Mouse (Mus musculus) myocyte (in vitro differentiated cells): ENCODE data around the gene Snx1. TPM values are rescaled to one million over a fixed set of nuclear protein-coding genes. Genes with fewer than 3 reads are reported as not detected.

ENCODE experiments used
- H3K27me3 ChIP-seq: one replicate; pipeline ENCODE4 v1.6.1; 2011; ENCODE audit not compliant: control insufficient read depth, insufficient read depth, insufficient read length
- H3K36me3 ChIP-seq: one replicate; pipeline ENCODE4 v1.6.1; 2011; ENCODE audit not compliant: control insufficient read depth, insufficient read depth
- H3K4me2 ChIP-seq: one replicate; pipeline ENCODE4 v1.6.1; 2011; ENCODE audit warnings: low read depth, control low read depth
- H3K4me3 ChIP-seq: one replicate; pipeline ENCODE4 v1.5.1; 2011; ENCODE audit warnings: mild to moderate bottlenecking, control low read depth, moderate library complexity
- H3K79me2 ChIP-seq: one replicate; pipeline ENCODE4 v1.6.1; 2011; ENCODE audit not compliant: control insufficient read depth, insufficient read depth
- H3ac ChIP-seq: one replicate; pipeline ENCODE4 v1.6.1; 2011; ENCODE audit not compliant: control insufficient read depth, insufficient read length
- CEBPB ChIP-seq: IDR thresholded peaks from 2 replicates; pipeline ENCODE4 v1.6.1; 2011; ENCODE audit warnings: mild to moderate bottlenecking, moderate library complexity; ENCODE audit not compliant: poor library complexity, insufficient read depth, severe bottlenecking
- E2F4 ChIP-seq: IDR thresholded peaks from one replicate; pipeline ENCODE4 v1.6.1; 2011; ENCODE audit warnings: mild to moderate bottlenecking, control low read depth, moderate library complexity; ENCODE audit not compliant: insufficient read depth
- MAX ChIP-seq: IDR thresholded peaks from one replicate; pipeline ENCODE4 v1.6.1; 2011; ENCODE audit warnings: low read depth, mild to moderate bottlenecking, control low read depth
- MYOD1 ChIP-seq, 3 experiments: IDR thresholded peaks; one replicate each; pipeline ENCODE4 v1.6.1; 2011; ENCODE audit warnings: control low read depth in 2 of 3, low read depth in 2 of 3, mild to moderate bottlenecking in 2 of 3, moderate library complexity in 1 of 3; ENCODE audit not compliant: insufficient read length in 2 of 3, control insufficient read depth in 1 of 3
- MYOG ChIP-seq, 3 experiments: IDR thresholded peaks; one replicate each; pipeline ENCODE4 v1.6.1; 2011; ENCODE audit warnings: control low read depth in 2 of 3, low read depth in 2 of 3, mild to moderate bottlenecking in 2 of 3; ENCODE audit not compliant: insufficient read length in 2 of 3, control insufficient read depth in 1 of 3, insufficient read depth in 1 of 3
- POLR2A ChIP-seq: IDR thresholded peaks from one replicate; pipeline ENCODE4 v1.6.1; 2011; ENCODE audit warnings: low read depth, mild to moderate bottlenecking, control low read depth, moderate library complexity; ENCODE audit not compliant: insufficient read length
- POLR2AphosphoS2 ChIP-seq: IDR thresholded peaks from one replicate; pipeline ENCODE4 v1.6.1; 2011; ENCODE audit warnings: low read depth, control low read depth; ENCODE audit not compliant: insufficient read length
- REST ChIP-seq: IDR thresholded peaks from one replicate; pipeline ENCODE4 v1.6.1; 2011; ENCODE audit warnings: mild to moderate bottlenecking, control low read depth, moderate library complexity; ENCODE audit not compliant: insufficient read depth, insufficient read length
- SRF ChIP-seq: IDR thresholded peaks from one replicate; pipeline ENCODE4 v1.6.1; 2011; ENCODE audit warnings: low read depth; ENCODE audit not compliant: control insufficient read depth, insufficient read length
- TCF12 ChIP-seq: IDR thresholded peaks from one replicate; pipeline ENCODE4 v1.6.1; 2011; ENCODE audit warnings: mild to moderate bottlenecking, control low read depth; ENCODE audit not compliant: poor library complexity, insufficient read depth, severe bottlenecking
- TCF3 ChIP-seq: IDR thresholded peaks from one replicate; pipeline ENCODE4 v1.6.1; 2011; ENCODE audit warnings: low read depth, control low read depth; ENCODE audit not compliant: insufficient read length
- USF1 ChIP-seq: IDR thresholded peaks from one replicate; pipeline ENCODE4 v1.6.1; 2011; ENCODE audit warnings: low read depth, mild to moderate bottlenecking, control low read depth, moderate library complexity
- polyA plus RNA-seq: library from polyadenylated mRNA; unstranded; fragments of >200 nt; fragmentation: generic; extraction: Trizol; gene quantifications from one replicate; pipeline ENCODE4 v1.2.1, GENCODE M21; 2012; ENCODE audit warnings: missing spikeins

Snx1 gene
- polyA plus RNA-seq, 1 experiment = 82.9 TPM

DNA sequence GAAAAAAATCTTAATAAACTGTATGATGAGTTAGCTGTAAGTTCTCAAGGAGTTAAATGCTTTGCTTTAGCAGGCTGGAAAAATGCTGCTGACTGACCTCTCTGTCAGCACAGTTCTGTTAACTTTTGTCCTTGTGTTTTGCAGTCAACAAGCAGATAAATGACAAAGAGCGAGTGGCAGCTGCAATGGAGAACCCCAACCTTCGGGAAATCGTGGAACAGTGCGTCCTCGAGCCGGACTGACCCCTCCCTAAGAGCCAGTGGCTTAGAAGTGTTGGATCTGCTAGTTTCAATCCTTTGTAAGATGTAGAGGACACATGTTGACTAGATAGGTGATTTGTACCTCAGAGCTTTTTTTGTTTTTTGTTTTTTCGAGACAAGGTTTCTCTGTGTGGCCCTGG lies 11.8 kb upstream of the Snx1 start:
- Histone ChIP-seq H3K4me3 (no peak overlapping the region), H3K4me2 (no peak overlapping the region), H3K27me3 (no peaks in the 10 kb centered on the region), H3K79me2 (no peaks in the 10 kb centered on the region), H3K36me3 (peaks cover 32% of the 10 kb centered on the region), H3ac (no peak overlapping the region)
- TF ChIP-seq POLR2A = no peak
- TF ChIP-seq E2F4 = no peak
- TF ChIP-seq USF1 = no peak
- TF ChIP-seq MAX = no peak
- TF ChIP-seq CEBPB = no peak
- TF ChIP-seq TCF12 = no peak
- TF ChIP-seq SRF = no peak
- no peak for TF ChIP-seq POLR2AphosphoS2
- TF ChIP-seq MYOD1 (IDR thresholded peaks at IDR 0.05; ENCODE audit: control insufficient read depth in 1 of 3, insufficient read length in 2 of 3, low read depth in 2 of 3) = no peak
- no peak for TF ChIP-seq MYOG (IDR thresholded peaks at IDR 0.05; ENCODE audit: control insufficient read depth in 1 of 3, insufficient read depth in 1 of 3, insufficient read length in 2 of 3, low read depth in 2 of 3)
- no peak for TF ChIP-seq TCF3
- TF ChIP-seq REST = no peak

DNA sequence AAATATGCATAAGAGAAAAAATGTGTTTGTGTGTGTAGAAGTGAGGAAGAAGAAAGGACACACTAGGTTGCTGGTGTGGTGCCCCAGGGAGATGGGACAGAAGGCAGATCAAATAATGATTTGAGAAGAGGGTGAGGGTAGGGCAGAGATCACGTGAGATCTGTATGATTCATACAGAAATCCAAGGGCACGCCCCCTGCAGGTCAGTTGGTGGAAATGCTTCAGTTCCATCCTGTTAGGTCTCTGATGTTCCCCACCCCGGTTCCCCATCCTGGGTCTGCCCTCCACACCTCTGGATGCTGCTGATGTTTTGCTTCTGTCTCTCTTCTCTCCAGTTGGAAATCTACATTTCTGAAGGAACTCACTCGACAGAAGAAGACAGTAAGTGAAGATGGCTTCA lies 9.6 kb upstream of the Snx1 start:
- Histone ChIP-seq H3K79me2 (no peaks in the 10 kb centered on the region), H3K4me3 (no peak overlapping the region), H3ac (no peak overlapping the region), H3K27me3 (no peaks in the 10 kb centered on the region), H3K36me3 (peaks cover 32% of the 10 kb centered on the region), H3K4me2 (no peak overlapping the region)
- TF ChIP-seq USF1 = peak; percentile 40
- no peak for TF ChIP-seq CEBPB

DNA sequence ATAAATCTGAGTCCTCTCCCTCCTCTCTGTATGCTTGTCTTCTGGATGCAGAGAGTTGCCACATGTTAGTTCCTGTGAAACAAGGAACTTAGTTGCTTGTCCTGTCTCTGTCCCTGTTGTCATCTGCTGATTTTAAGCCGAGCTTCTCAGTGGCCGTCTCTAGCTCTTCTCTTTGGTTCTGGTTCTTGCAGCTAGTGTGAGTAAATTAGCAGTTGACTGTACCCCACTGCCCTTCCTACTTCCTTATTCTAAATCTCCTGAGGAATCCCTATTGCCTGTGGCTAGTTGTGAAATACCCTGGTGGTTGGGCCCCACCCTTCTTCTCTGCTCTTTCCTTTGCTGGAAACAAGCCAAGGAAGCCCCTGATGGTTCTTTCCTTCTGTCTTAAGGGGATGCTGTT lies 5.1 kb upstream of the Snx1 start:
- TF ChIP-seq CEBPB = no peak
- no peak for TF ChIP-seq MYOG (IDR thresholded peaks at IDR 0.05; ENCODE audit: control insufficient read depth in 1 of 3, insufficient read depth in 1 of 3, insufficient read length in 2 of 3, low read depth in 2 of 3)
- no peak for TF ChIP-seq E2F4
- TF ChIP-seq REST = no peak
- no peak for TF ChIP-seq TCF3
- no peak for TF ChIP-seq MAX
- no peak for TF ChIP-seq USF1
- TF ChIP-seq TCF12 = no peak
- no peak for TF ChIP-seq POLR2A
- TF ChIP-seq MYOD1 (IDR thresholded peaks at IDR 0.05; ENCODE audit: control insufficient read depth in 1 of 3, insufficient read length in 2 of 3, low read depth in 2 of 3) = no peak
- TF ChIP-seq SRF = no peak
- no peak for TF ChIP-seq POLR2AphosphoS2
- Histone ChIP-seq H3K27me3 (no peaks in the 10 kb centered on the region), H3ac (no peak overlapping the region), H3K4me2 (no peak overlapping the region), H3K36me3 (peaks cover 7% of the 10 kb centered on the region), H3K4me3 (no peak overlapping the region), H3K79me2 (peaks cover 14% of the 10 kb centered on the region)

- no peaks in the 10 kb centered on the region for H3K36me3 ChIP-seq
- peak overlapping the region; percentile 86 for H3K4me2 ChIP-seq
- TF ChIP-seq MYOD1 (IDR thresholded peaks at IDR 0.05; ENCODE audit: control insufficient read depth in 1 of 3, insufficient read length in 2 of 3, low read depth in 2 of 3) (no peak), TCF12 (no peak), SRF (no peak), MAX (no peak), E2F4 (no peak), TCF3 (no peak), USF1 (no peak), REST (no peak), POLR2AphosphoS2 (no peak), MYOG (IDR thresholded peaks at IDR 0.05; ENCODE audit: control insufficient read depth in 1 of 3, insufficient read depth in 1 of 3, insufficient read length in 2 of 3, low read depth in 2 of 3) (no peak), POLR2A (no peak), CEBPB (no peak)
- peak overlapping the region; percentile 97 for H3K4me3 ChIP-seq
- no peaks in the 10 kb centered on the region for H3K27me3 ChIP-seq
- H3ac ChIP-seq = no peak overlapping the region
- peaks cover 31% of the 10 kb centered on the region for H3K79me2 ChIP-seq
These were observed 1.5 kb upstream of the Snx1 start for GRCm38 (mm10) chr9:66127884-66128283.

GRCm38 (mm10) chr9:66127193-66127546 lies 783 bp upstream of the Snx1 start:
- Histone ChIP-seq H3K4me3 (peak overlapping the region; percentile 97), H3K79me2 (peaks cover 38% of the 10 kb centered on the region), H3K4me2 (peak overlapping the region; percentile 86), H3ac (no peak overlapping the region), H3K36me3 (no peaks in the 10 kb centered on the region), H3K27me3 (no peaks in the 10 kb centered on the region)
- no peak for TF ChIP-seq MYOG (IDR thresholded peaks at IDR 0.05; ENCODE audit: control insufficient read depth in 1 of 3, insufficient read depth in 1 of 3, insufficient read length in 2 of 3, low read depth in 2 of 3)
